ENCODE assay signal across 8 mouse cellular contexts in genomic region chr8:84103601-84104000, GRCm38 (mm10). TPM values are rescaled to one million over a fixed set of nuclear protein-coding genes. Genes with fewer than 3 reads are reported as not detected.
A peak's percentile ranks its signal among the peaks of the same experiment; 100 is the strongest.
DNase-seq lines count a peak whose midpoint lies in the region; ATAC-seq and TF ChIP-seq lines count a peak whose summit lies in the region.

No protein-coding gene starts in this region.

- TF ChIP-seq POLR2A in limb, embryonic 14.5 days (IDR thresholded peaks at IDR 0.05; ENCODE audit: borderline replicate concordance, extremely low read depth, insufficient read depth, insufficient read length) = no peak
- no peak for TF ChIP-seq POLR2A in olfactory bulb, adult 2 months (IDR thresholded peaks at IDR 0.05; ENCODE audit: insufficient read depth, low read depth, low read length)

- H3K4me3 ChIP-seq in hindbrain, embryonic 11.5 days (ENCODE audit: low read depth, low read length) = peak overlapping the region; percentile 70
- peak overlapping the region; percentile 68 for H3K4me3 ChIP-seq in limb, embryonic 14.5 days (replicated peaks; ENCODE audit: low read length)
- peak overlapping the region; percentile 77 for H3K4me3 ChIP-seq in olfactory bulb, adult 2 months (ENCODE audit: insufficient read depth, low read depth, low read length)

- peak overlapping the region; percentile 88 for H3K9ac ChIP-seq in hindbrain, embryonic 11.5 days (ENCODE audit: low read depth, low read length)
- peak overlapping the region; percentile 82 for H3K9ac ChIP-seq in limb, embryonic 14.5 days (ENCODE audit: low read depth, low read length, severe bottlenecking)

- no peak for TF ChIP-seq CTCF in olfactory bulb, adult 2 months (IDR thresholded peaks at IDR 0.05; ENCODE audit: insufficient read depth, low read depth, low read length)

- H3K9me3 ChIP-seq in hindbrain, embryonic 11.5 days (ENCODE audit: control insufficient read depth, low read length) = no peaks in the 10 kb centered on the region
- no peaks in the 10 kb centered on the region for H3K9me3 ChIP-seq in limb, embryonic 14.5 days (ENCODE audit: control insufficient read depth, low read length)

- H3K4me1 ChIP-seq in hindbrain, embryonic 11.5 days (replicated peaks; ENCODE audit: control insufficient read depth, insufficient read depth, low read length) = no peaks in the 10 kb centered on the region; the same call in 1 of the 2 replicates
- peaks cover 11% of the 10 kb centered on the region for H3K4me1 ChIP-seq in limb, embryonic 14.5 days (ENCODE audit: control insufficient read depth, insufficient read depth, low read length)
- peaks cover 17% of the 10 kb centered on the region for H3K4me1 ChIP-seq in olfactory bulb, adult 2 months (ENCODE audit: control insufficient read depth, insufficient read depth, low read length)

- DNase-seq in cerebellum, adult 9-10 months = peak; percentile 58
- DNase-seq in cerebellum, postnatal 4 days (ENCODE audit: low spot score in 2 of 2) = no peak
- peak; percentile 42 for DNase-seq in Muller cell, postnatal 12 days (ENCODE audit: inconsistent ontology term)
- DNase-seq in hindbrain, embryonic 11.5 days (ENCODE audit: low spot score) = peak; percentile 16
- no peak for DNase-seq in limb, embryonic 14.5 days (ENCODE audit: low spot score)
- DNase-seq in urinary bladder, adult 2 months (ENCODE audit: low spot score) = no peak

- H3K4me2 ChIP-seq in hindbrain, embryonic 11.5 days (replicated peaks; ENCODE audit: low read depth, low read length) = peak overlapping the region; percentile 78
- peak overlapping the region; percentile 74 for H3K4me2 ChIP-seq in limb, embryonic 14.5 days (replicated peaks; ENCODE audit: low read depth, low read length, severe bottlenecking)

- no peaks in the 10 kb centered on the region for H3K36me3 ChIP-seq in hindbrain, embryonic 11.5 days (ENCODE audit: control insufficient read depth, insufficient read depth, low read length)
- H3K36me3 ChIP-seq in limb, embryonic 14.5 days (ENCODE audit: control insufficient read depth, insufficient read depth, low read length) = peaks cover 27% of the 10 kb centered on the region

- H3K27ac ChIP-seq in hindbrain, embryonic 11.5 days (ENCODE audit: low read depth, low read length) = peak overlapping the region; percentile 89
- H3K27ac ChIP-seq in limb, embryonic 14.5 days (replicated peaks; ENCODE audit: low read depth, low read length) = no peak overlapping the region
- no peak overlapping the region for H3K27ac ChIP-seq in olfactory bulb, adult 2 months (ENCODE audit: insufficient read depth, low read depth, low read length)

- H3K27me3 ChIP-seq in hindbrain, embryonic 11.5 days (ENCODE audit: control insufficient read depth, insufficient read depth, low read length) = no peaks in the 10 kb centered on the region
- no peaks in the 10 kb centered on the region for H3K27me3 ChIP-seq in limb, embryonic 14.5 days (ENCODE audit: control insufficient read depth, insufficient read depth, low read length)

- 64% methylated on average over 3 of the region's 3 CpGs for WGBS in hindbrain, embryonic 11.5 days
- WGBS in limb, embryonic 14.5 days = 54% methylated on average over 3 of the region's 3 CpGs
- WGBS in olfactory bulb, adult 2 months = 29% methylated on average over 3 of the region's 3 CpGs

- ATAC-seq in hindbrain, embryonic 11.5 days (ENCODE audit: low FRiP score) = no peak
- no peak for ATAC-seq in limb, embryonic 14.5 days (ENCODE audit: low FRiP score, low read depth)
- no peak for ATAC-seq in megakaryocyte progenitor cell, adult 5-6 weeks (replicated peaks; ENCODE audit: poor library complexity)

RNA-seq across cellular contexts. Expression of gene Dcaf15, which starts 1.0 kb away (rescaled TPM):
- 12.5 and 12.8 TPM in 2 replicates for polyA plus RNA-seq in hindbrain, embryonic 11.5 days (2014; fragmentation: Nextera tagmentation; extraction: Ambion mirVana)
- polyA plus RNA-seq in limb, embryonic 14.5 days (2012; rRNA removed) = 79.5 and 103 TPM in 2 replicates
- 8.7 and 11.5 TPM in 2 replicates for polyA plus RNA-seq in limb, embryonic 14.5 days (2014; fragmentation: Nextera tagmentation; extraction: Ambion mirVana)
- not detected in 2 replicates for polyA plus RNA-seq in olfactory bulb, adult 2 months (2012; ENCODE audit: insufficient read depth, insufficient read length, low replicate concordance, missing spikeins)
- 13.2 and 14.3 TPM in 2 replicates for total RNA-seq in megakaryocyte progenitor cell, adult 5-6 weeks (2015)
- total RNA-seq in megakaryocyte progenitor cell, adult 5-6 weeks (2017) = 20.5 and 22.0 TPM in 2 replicates
- 20.4 and 26.6 TPM in 2 replicates for polyA plus RNA-seq in urinary bladder, adult 2 months (2012; rRNA removed)

RNA-seq across cellular contexts. Expression of gene Podnl1, which starts 22.2 kb away (rescaled TPM):
- 0.17 and 0.23 TPM in 2 replicates for polyA plus RNA-seq in hindbrain, embryonic 11.5 days (2014; fragmentation: Nextera tagmentation; extraction: Ambion mirVana)
- 4.9 and 6.7 TPM in 2 replicates for polyA plus RNA-seq in limb, embryonic 14.5 days (2012; rRNA removed)
- 1.3 and 1.5 TPM in 2 replicates for polyA plus RNA-seq in limb, embryonic 14.5 days (2014; fragmentation: Nextera tagmentation; extraction: Ambion mirVana)
- not detected in 2 replicates for polyA plus RNA-seq in olfactory bulb, adult 2 months (2012; ENCODE audit: insufficient read depth, insufficient read length, low replicate concordance, missing spikeins)
- total RNA-seq in megakaryocyte progenitor cell, adult 5-6 weeks (2015) = 0.05 TPM in 1 of 2 replicates, not detected in the other
- 0.54 TPM in 1 of 2 replicates, not detected in the other for total RNA-seq in megakaryocyte progenitor cell, adult 5-6 weeks (2017)
- 0.66 and 1.1 TPM in 2 replicates for polyA plus RNA-seq in urinary bladder, adult 2 months (2012; rRNA removed)

RNA-seq across cellular contexts. Expression of gene Rfx1, which starts 37.0 kb away (rescaled TPM):
- 5.5 and 8.8 TPM in 2 replicates for polyA plus RNA-seq in hindbrain, embryonic 11.5 days (2014; fragmentation: Nextera tagmentation; extraction: Ambion mirVana)
- 30.4 and 39.4 TPM in 2 replicates for polyA plus RNA-seq in limb, embryonic 14.5 days (2012; rRNA removed)
- 9.8 and 12.8 TPM in 2 replicates for polyA plus RNA-seq in limb, embryonic 14.5 days (2014; fragmentation: Nextera tagmentation; extraction: Ambion mirVana)
- not detected in 2 replicates for polyA plus RNA-seq in olfactory bulb, adult 2 months (2012; ENCODE audit: insufficient read depth, insufficient read length, low replicate concordance, missing spikeins)
- total RNA-seq in megakaryocyte progenitor cell, adult 5-6 weeks (2015) = 7.9 and 9.5 TPM in 2 replicates
- total RNA-seq in megakaryocyte progenitor cell, adult 5-6 weeks (2017) = 2.5 and 3.2 TPM in 2 replicates
- polyA plus RNA-seq in urinary bladder, adult 2 months (2012; rRNA removed) = 8.0 and 11.0 TPM in 2 replicates

RNA-seq across cellular contexts. Expression of gene Gm10643, which starts 38.7 kb away (rescaled TPM):
- 2.0 and 2.2 TPM in 2 replicates for polyA plus RNA-seq in hindbrain, embryonic 11.5 days (2014; fragmentation: Nextera tagmentation; extraction: Ambion mirVana)
- polyA plus RNA-seq in limb, embryonic 14.5 days (2012; rRNA removed) = 2.2 and 2.6 TPM in 2 replicates
- 2.0 and 2.1 TPM in 2 replicates for polyA plus RNA-seq in limb, embryonic 14.5 days (2014; fragmentation: Nextera tagmentation; extraction: Ambion mirVana)
- not detected in 2 replicates for polyA plus RNA-seq in olfactory bulb, adult 2 months (2012; ENCODE audit: insufficient read depth, insufficient read length, low replicate concordance, missing spikeins)
- 1.9 and 2.0 TPM in 2 replicates for total RNA-seq in megakaryocyte progenitor cell, adult 5-6 weeks (2015)
- total RNA-seq in megakaryocyte progenitor cell, adult 5-6 weeks (2017) = 1.5 and 1.6 TPM in 2 replicates
- polyA plus RNA-seq in urinary bladder, adult 2 months (2012; rRNA removed) = 2.0 and 2.3 TPM in 2 replicates

RNA-seq across cellular contexts. Expression of gene Cc2d1a, which starts 44.1 kb away (rescaled TPM):
- 8.5 and 8.8 TPM in 2 replicates for polyA plus RNA-seq in hindbrain, embryonic 11.5 days (2014; fragmentation: Nextera tagmentation; extraction: Ambion mirVana)
- polyA plus RNA-seq in limb, embryonic 14.5 days (2012; rRNA removed) = 30.9 and 34.3 TPM in 2 replicates
- polyA plus RNA-seq in limb, embryonic 14.5 days (2014; fragmentation: Nextera tagmentation; extraction: Ambion mirVana) = 21.6 and 22.9 TPM in 2 replicates
- not detected in 2 replicates for polyA plus RNA-seq in olfactory bulb, adult 2 months (2012; ENCODE audit: insufficient read depth, insufficient read length, low replicate concordance, missing spikeins)
- total RNA-seq in megakaryocyte progenitor cell, adult 5-6 weeks (2015) = 7.3 and 8.0 TPM in 2 replicates
- total RNA-seq in megakaryocyte progenitor cell, adult 5-6 weeks (2017) = 5.7 and 8.0 TPM in 2 replicates
- polyA plus RNA-seq in urinary bladder, adult 2 months (2012; rRNA removed) = 18.5 and 22.3 TPM in 2 replicates

Comparison
In these comparisons a context has a peak if more than half of its experiments do, and no peak if none do; other contexts are left out.
1. DNase-seq: peak in cerebellum, adult 9-10 months (single experiment), Muller cell, postnatal 12 days (single experiment) and hindbrain, embryonic 11.5 days (single experiment); none in cerebellum, postnatal 4 days (0 of 2), limb, embryonic 14.5 days (single experiment) and urinary bladder, adult 2 months (single experiment).
2. Peak in every context shown above with its lines, with median percentiles within 50 percentile points of each other: H3K4me3 ChIP-seq.